Mouse (Mus musculus): Measurements from ENCODE around the gene Hfm1.

GRCm38 (mm10) chr5:106830775-106831174, 95.3 kb downstream of the Hfm1 start:
- TF ChIP-seq POLR2A (IDR thresholded peaks at IDR 0.05; ENCODE audit: borderline replicate concordance, low read depth, low read length) = no peak
- TF ChIP-seq CTCF (IDR thresholded peaks at IDR 0.05; ENCODE audit: low read depth, low read length) = no peak
